Mouse (Mus musculus): Measurements from ENCODE around the gene Cntrob. TPM values are rescaled to one million over a fixed set of nuclear protein-coding genes. Genes with fewer than 3 reads are reported as not detected.

The Cntrob gene
- polyA plus RNA-seq, 1 experiment from 2014 or later = 10.3 TPM

- WGBS = 26% methylated on average over 7 of the region's 7 CpGs
- Histone ChIP-seq H3K27ac (ENCODE audit: low read depth, low read length) (no peak overlapping the region), H3K27me3 (ENCODE audit: control insufficient read depth, insufficient read depth, low read length) (no peaks in the 10 kb centered on the region), H3K9ac (replicated peaks; ENCODE audit: low read depth, low read length) (no peak overlapping the region), H3K4me1 (ENCODE audit: control insufficient read depth, insufficient read depth, low read length) (0 out of 2 replicates have a peak, but pooled peaks cover 12% of the 10 kb centered on the region), H3K4me2 (ENCODE audit: low read depth, low read length) (no peak overlapping the region), H3K9me3 (ENCODE audit: control insufficient read depth, low read length) (no peaks in the 10 kb centered on the region), H3K4me3 (ENCODE audit: low read depth, low read length) (no peak overlapping the region), H3K36me3 (ENCODE audit: control insufficient read depth, insufficient read depth, low read length) (no peaks in the 10 kb centered on the region)
- no peak for ATAC-seq (ENCODE audit: low read depth)
These were observed 56.2 kb downstream of the Cntrob start for GRCm38 (mm10) chr11:69267341-69267740.

- Histone ChIP-seq H3K4me2 (ENCODE audit: low read depth, low read length) (peak overlapping the region; percentile 38), H3K36me3 (ENCODE audit: control insufficient read depth, insufficient read depth, low read length) (no peaks in the 10 kb centered on the region), H3K9ac (replicated peaks; ENCODE audit: low read depth, low read length) (no peak overlapping the region; the same call in 1 of the 2 replicates), H3K4me1 (ENCODE audit: control insufficient read depth, insufficient read depth, low read length) (0 out of 2 replicates have a peak, but pooled peaks cover 12% of the 10 kb centered on the region), H3K27ac (ENCODE audit: low read depth, low read length) (peak overlapping the region; percentile 52), H3K27me3 (ENCODE audit: control insufficient read depth, insufficient read depth, low read length) (no peaks in the 10 kb centered on the region), H3K9me3 (ENCODE audit: control insufficient read depth, low read length) (no peaks in the 10 kb centered on the region), H3K4me3 (ENCODE audit: low read depth, low read length) (peak overlapping the region; percentile 9; the same call in 1 of the 2 replicates)
- 12% methylated on average over 10 of the region's 10 CpGs for WGBS
- ATAC-seq (ENCODE audit: low read depth) = peak; percentile 89
These were observed 57.3 kb downstream of the Cntrob start for GRCm38 (mm10) chr11:69266253-69266652.

GRCm38 (mm10) chr11:69265410-69265809 lies 58.2 kb downstream of the Cntrob start:
- Histone ChIP-seq H3K9ac (replicated peaks; ENCODE audit: low read depth, low read length) (no peak overlapping the region; the same call in 1 of the 2 replicates), H3K4me2 (ENCODE audit: low read depth, low read length) (no peak overlapping the region; the same call in 1 of the 2 replicates), H3K4me3 (ENCODE audit: low read depth, low read length) (no peak overlapping the region), H3K9me3 (ENCODE audit: control insufficient read depth, low read length) (no peaks in the 10 kb centered on the region), H3K27ac (ENCODE audit: low read depth, low read length) (no peak overlapping the region; the same call in 1 of the 2 replicates), H3K27me3 (ENCODE audit: control insufficient read depth, insufficient read depth, low read length) (no peaks in the 10 kb centered on the region), H3K36me3 (ENCODE audit: control insufficient read depth, insufficient read depth, low read length) (no peaks in the 10 kb centered on the region), H3K4me1 (ENCODE audit: control insufficient read depth, insufficient read depth, low read length) (0 out of 2 replicates have a peak, but pooled peaks cover 12% of the 10 kb centered on the region)
- no peak for ATAC-seq (ENCODE audit: low read depth)
- 77% methylated on average over 9 of the region's 9 CpGs for WGBS

GRCm38 (mm10) chr11:69264276-69264675 lies 59.3 kb downstream of the Cntrob start:
- Histone ChIP-seq H3K4me3 (ENCODE audit: low read depth, low read length) (no peak overlapping the region), H3K9me3 (ENCODE audit: control insufficient read depth, low read length) (no peaks in the 10 kb centered on the region), H3K36me3 (ENCODE audit: control insufficient read depth, insufficient read depth, low read length) (no peaks in the 10 kb centered on the region), H3K27me3 (ENCODE audit: control insufficient read depth, insufficient read depth, low read length) (no peaks in the 10 kb centered on the region), H3K27ac (ENCODE audit: low read depth, low read length) (no peak overlapping the region), H3K4me2 (ENCODE audit: low read depth, low read length) (no peak overlapping the region), H3K4me1 (ENCODE audit: control insufficient read depth, insufficient read depth, low read length) (0 out of 2 replicates have a peak, but pooled peaks cover 12% of the 10 kb centered on the region), H3K9ac (replicated peaks; ENCODE audit: low read depth, low read length) (no peak overlapping the region)
- 60% methylated on average over 2 of the region's 2 CpGs for WGBS
- no peak for ATAC-seq (ENCODE audit: low read depth)

GRCm38 (mm10) chr11:69260111-69260510 lies 63.5 kb downstream of the Cntrob start:
- WGBS = 96% methylated on average over 1 of the region's 1 CpGs
- no peaks in the 10 kb centered on the region for H3K4me1 ChIP-seq (ENCODE audit: control insufficient read depth, insufficient read depth, low read length)
- no peaks in the 10 kb centered on the region for H3K36me3 ChIP-seq (ENCODE audit: control insufficient read depth, insufficient read depth, low read length)
- H3K4me2 ChIP-seq (ENCODE audit: low read depth, low read length) = no peak overlapping the region
- H3K9ac ChIP-seq (replicated peaks; ENCODE audit: low read depth, low read length) = no peak overlapping the region
- H3K9me3 ChIP-seq (ENCODE audit: control insufficient read depth, low read length) = no peaks in the 10 kb centered on the region
- ATAC-seq (ENCODE audit: low read depth) = no peak
- no peaks in the 10 kb centered on the region for H3K27me3 ChIP-seq (ENCODE audit: control insufficient read depth, insufficient read depth, low read length)
- no peak overlapping the region for H3K4me3 ChIP-seq (ENCODE audit: low read depth, low read length)
- H3K27ac ChIP-seq (ENCODE audit: low read depth, low read length) = no peak overlapping the region

- no peak overlapping the region for H3K4me3 ChIP-seq (ENCODE audit: low read depth, low read length)
- no peaks in the 10 kb centered on the region for H3K4me1 ChIP-seq (ENCODE audit: control insufficient read depth, insufficient read depth, low read length)
- 55% methylated on average over 5 of the region's 5 CpGs for WGBS
- no peaks in the 10 kb centered on the region for H3K27me3 ChIP-seq (ENCODE audit: control insufficient read depth, insufficient read depth, low read length)
- ATAC-seq (ENCODE audit: low read depth) = no peak
- no peaks in the 10 kb centered on the region for H3K9me3 ChIP-seq (ENCODE audit: control insufficient read depth, low read length)
- H3K36me3 ChIP-seq (ENCODE audit: control insufficient read depth, insufficient read depth, low read length) = no peaks in the 10 kb centered on the region
- H3K27ac ChIP-seq (ENCODE audit: low read depth, low read length) = no peak overlapping the region
- no peak overlapping the region for H3K9ac ChIP-seq (replicated peaks; ENCODE audit: low read depth, low read length)
- no peak overlapping the region for H3K4me2 ChIP-seq (ENCODE audit: low read depth, low read length)
These were observed 65.3 kb downstream of the Cntrob start for GRCm38 (mm10) chr11:69258287-69258686.

- ATAC-seq (ENCODE audit: low read depth) = no peak
- Histone ChIP-seq H3K4me2 (ENCODE audit: low read depth, low read length) (no peak overlapping the region), H3K4me3 (ENCODE audit: low read depth, low read length) (no peak overlapping the region), H3K4me1 (ENCODE audit: control insufficient read depth, insufficient read depth, low read length) (no peaks in the 10 kb centered on the region), H3K9me3 (ENCODE audit: control insufficient read depth, low read length) (no peaks in the 10 kb centered on the region), H3K27ac (ENCODE audit: low read depth, low read length) (no peak overlapping the region), H3K36me3 (ENCODE audit: control insufficient read depth, insufficient read depth, low read length) (no peaks in the 10 kb centered on the region), H3K9ac (replicated peaks; ENCODE audit: low read depth, low read length) (no peak overlapping the region), H3K27me3 (ENCODE audit: control insufficient read depth, insufficient read depth, low read length) (no peaks in the 10 kb centered on the region)
- WGBS = 55% methylated on average over 4 of the region's 4 CpGs
These were observed 65.8 kb downstream of the Cntrob start for GRCm38 (mm10) chr11:69257807-69258206.

GRCm38 (mm10) chr11:69257072-69257471 lies 66.5 kb downstream of the Cntrob start:
- WGBS = 67% methylated on average over 2 of the region's 2 CpGs
- no peak for ATAC-seq (ENCODE audit: low read depth)

GRCm38 (mm10) chr11:69254808-69255207 lies 68.8 kb downstream of the Cntrob start:
- no peak for ATAC-seq (ENCODE audit: low read depth)
- 78% methylated on average over 5 of the region's 5 CpGs for WGBS
- Histone ChIP-seq H3K27ac (ENCODE audit: low read depth, low read length) (no peak overlapping the region), H3K27me3 (ENCODE audit: control insufficient read depth, insufficient read depth, low read length) (no peaks in the 10 kb centered on the region), H3K9me3 (ENCODE audit: control insufficient read depth, low read length) (no peaks in the 10 kb centered on the region), H3K4me1 (ENCODE audit: control insufficient read depth, insufficient read depth, low read length) (no peaks in the 10 kb centered on the region), H3K4me2 (ENCODE audit: low read depth, low read length) (no peak overlapping the region), H3K9ac (replicated peaks; ENCODE audit: low read depth, low read length) (no peak overlapping the region), H3K4me3 (ENCODE audit: low read depth, low read length) (no peak overlapping the region), H3K36me3 (ENCODE audit: control insufficient read depth, insufficient read depth, low read length) (no peaks in the 10 kb centered on the region)

More at GRCm38 (mm10) chr11:69257072-69257471, 66.5 kb downstream of the Cntrob start:
- H3K4me2 ChIP-seq (ENCODE audit: low read depth, low read length) = no peak overlapping the region
- H3K36me3 ChIP-seq (ENCODE audit: control insufficient read depth, insufficient read depth, low read length) = no peaks in the 10 kb centered on the region
- no peaks in the 10 kb centered on the region for H3K27me3 ChIP-seq (ENCODE audit: control insufficient read depth, insufficient read depth, low read length)
- H3K4me1 ChIP-seq (ENCODE audit: control insufficient read depth, insufficient read depth, low read length) = no peaks in the 10 kb centered on the region
- no peaks in the 10 kb centered on the region for H3K9me3 ChIP-seq (ENCODE audit: control insufficient read depth, low read length)
- no peak overlapping the region for H3K9ac ChIP-seq (replicated peaks; ENCODE audit: low read depth, low read length)
- no peak overlapping the region for H3K4me3 ChIP-seq (ENCODE audit: low read depth, low read length)
- no peak overlapping the region for H3K27ac ChIP-seq (ENCODE audit: low read depth, low read length)

All from neural tube, embryonic 14.5 days (tissue).